Mouse (Mus musculus): ENCODE results near the gene Xpot.

Xpot gene

DNA sequence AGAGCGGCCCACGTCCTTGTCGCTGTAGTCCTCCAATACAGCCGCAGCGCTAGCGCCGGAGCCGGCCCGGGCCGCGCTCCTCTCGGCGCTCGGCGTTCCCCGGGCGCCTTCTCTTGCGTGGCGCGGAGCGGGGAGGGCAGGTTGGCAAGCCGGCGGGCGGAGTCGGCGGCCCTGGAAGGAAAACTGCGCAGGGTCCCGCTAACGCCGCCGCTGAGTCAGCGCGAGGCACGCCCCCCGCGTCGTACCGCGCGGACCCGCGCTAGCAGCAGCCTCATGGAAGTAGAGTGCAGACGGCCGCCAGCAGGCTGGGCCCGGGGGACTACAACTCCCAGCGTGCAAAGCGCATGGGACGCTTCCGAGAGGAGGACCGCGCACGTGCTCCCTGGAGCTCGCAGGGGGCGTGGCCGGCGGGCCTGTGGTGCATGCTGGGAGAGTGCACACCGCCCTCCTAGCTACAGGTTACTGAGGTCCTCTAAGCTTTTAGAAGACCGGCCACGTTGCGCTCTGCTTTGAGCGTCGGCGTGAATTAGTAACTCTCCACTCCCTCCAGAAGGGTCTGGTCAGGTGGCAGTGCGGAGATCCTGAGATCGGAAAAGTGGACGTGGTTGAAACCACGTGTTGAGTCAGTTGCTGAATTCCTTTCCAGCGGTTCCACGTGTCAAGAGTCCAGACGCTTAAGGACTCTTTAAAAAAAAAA is at the start of gene Xpot:
Xpot (minus strand) TSS at position 147 of the 697 bp plus-strand sequence.
- DNase-seq (ENCODE audit: low read depth, low spot score) = peak; percentile 97

DNA sequence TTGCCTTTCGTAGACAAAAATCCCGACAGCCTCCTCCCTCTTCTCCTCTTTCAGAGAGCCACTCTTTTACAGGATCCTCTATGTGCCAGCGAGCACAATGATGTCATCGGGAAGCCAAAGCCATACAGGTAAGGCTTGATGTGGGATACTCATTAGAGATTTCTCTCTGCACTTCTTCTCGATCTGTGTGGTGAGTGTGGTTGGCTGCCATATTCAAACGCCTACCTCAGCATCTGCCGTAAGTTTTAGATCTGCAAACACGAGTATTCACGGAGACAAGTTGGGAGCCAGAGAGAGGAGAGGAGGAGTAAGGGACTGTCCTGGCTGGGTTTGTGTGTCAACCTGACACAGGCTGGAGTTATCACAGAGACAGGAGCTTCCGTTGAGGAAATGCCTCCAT is 43.0 kb upstream of the Xpot start:
- DNase-seq (ENCODE audit: low read depth, low spot score) = no peak

DNA sequence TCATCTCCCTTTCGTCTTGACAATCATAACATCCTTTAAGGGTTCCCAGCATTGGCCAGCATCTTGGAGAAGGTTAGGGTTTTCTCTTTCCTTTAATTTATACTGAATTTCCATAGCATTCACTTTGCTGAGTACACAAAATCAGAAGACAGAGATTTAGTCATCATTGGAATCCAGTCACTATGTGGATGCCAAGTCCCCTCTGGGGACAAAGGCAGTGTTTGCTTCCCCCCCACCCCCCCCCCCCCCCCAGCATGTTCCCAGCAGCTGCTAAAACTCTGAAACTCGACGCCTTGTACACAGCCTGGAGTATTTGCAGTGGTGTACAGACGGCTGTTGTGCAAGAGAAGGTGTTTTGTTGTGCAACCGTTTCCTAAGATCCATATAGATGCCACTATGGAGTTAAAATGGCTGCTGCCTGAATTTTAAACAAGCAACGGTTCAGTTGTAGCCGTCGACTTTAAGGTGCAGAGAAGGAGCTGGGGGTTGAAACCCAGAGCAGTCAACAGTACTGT is 39.6 kb upstream of the Xpot start:
- no peak for DNase-seq (ENCODE audit: low read depth, low spot score)

DNA sequence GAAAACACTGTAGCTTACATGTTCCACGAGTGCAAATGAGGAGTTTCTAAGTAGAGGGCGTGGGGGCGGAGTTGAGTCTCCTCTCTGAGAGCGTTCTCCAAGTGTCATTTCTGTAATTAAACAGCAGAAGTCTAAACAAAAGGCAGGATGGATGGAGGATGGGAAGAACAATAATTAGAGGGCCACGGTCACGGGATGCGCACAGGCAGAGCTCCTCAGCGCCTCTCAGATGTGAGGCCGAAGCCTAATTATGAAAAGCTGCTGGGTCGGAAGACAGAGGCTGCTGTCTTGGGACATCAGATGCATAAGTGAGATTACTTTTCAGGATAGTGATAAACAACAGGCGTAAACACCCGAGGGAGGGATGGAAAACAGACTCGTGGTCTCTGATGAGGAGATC is 37.5 kb upstream of the Xpot start:
- no peak for DNase-seq (ENCODE audit: low read depth, low spot score)

DNA sequence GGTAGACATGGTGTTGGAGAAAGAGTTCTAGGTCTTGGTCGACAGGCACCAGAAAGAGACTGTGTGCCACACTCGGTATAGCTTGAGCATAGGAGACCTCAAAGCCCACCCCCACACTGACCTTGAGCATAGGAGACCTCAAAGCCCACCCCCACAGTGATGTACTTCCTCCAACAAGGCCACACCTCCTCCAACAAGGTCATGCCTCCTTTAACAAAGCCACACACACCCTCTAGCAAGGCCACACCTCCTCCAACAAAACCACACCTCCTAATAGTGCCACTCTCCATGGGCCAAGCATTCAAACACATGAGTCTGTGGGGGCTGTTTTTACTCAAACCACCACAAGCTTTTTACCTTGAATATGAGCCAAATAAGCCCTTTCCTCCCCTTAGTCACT is 36.6 kb upstream of the Xpot start:
- no peak for DNase-seq (ENCODE audit: low read depth, low spot score)

DNA sequence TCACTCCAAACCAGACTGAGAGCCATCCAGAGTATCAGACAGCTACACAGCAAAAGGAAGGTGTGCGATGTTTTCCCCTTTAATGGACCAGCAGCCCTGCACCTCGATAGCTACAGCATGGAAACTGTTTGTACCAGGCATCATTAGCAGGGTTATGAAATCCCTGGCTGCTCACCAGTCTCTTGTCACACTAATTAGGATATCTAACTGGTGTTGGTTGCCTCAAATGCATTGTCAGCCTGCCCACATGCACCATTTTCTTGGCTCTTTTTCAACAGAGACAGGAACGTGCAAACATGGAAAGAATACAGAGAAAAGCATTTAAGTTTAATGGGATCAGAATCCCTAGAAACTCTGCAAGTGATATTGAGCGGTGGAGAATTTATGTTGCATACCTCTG is 29.8 kb upstream of the Xpot start:
- DNase-seq (ENCODE audit: low read depth, low spot score) = no peak

DNA sequence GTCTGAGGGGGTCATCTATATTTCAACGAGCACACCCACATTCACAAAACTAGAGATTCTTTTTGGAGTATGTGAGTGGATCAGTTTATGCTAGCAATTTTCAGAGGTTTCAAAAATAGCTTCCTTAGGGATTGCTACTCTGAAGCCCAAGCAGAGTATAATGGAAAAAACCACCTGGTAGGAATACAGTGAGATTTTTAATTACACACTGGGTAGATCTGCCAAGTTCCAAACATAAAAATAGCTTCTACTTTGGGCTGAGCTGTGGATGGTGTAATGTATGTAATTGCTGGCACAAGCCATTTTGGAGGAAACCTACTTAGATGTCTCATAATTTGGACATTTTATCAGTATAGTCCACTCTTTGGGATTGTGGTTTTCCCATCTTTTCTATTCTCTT is 26.9 kb upstream of the Xpot start:
- no peak for DNase-seq (ENCODE audit: low read depth, low spot score)

DNA sequence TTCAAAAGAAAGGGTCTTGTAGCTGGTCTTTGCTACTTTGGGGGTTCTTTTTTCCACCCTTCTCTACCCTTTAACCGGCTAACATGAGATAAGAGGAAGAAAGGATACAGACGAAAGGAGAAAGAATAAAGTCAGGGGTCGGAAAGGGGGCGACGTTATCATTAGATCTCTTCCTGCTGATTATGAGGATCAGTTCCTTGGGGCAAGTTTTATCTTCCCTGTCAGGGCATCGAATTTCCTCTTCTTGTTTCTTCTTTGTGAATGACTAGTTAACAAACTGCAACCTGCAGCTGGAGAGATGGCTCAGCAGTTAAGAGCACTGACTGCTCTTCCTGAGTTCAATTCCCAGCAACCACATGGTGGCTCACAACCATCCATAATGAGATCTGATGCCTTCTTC is 20.2 kb upstream of the Xpot start:
- DNase-seq (ENCODE audit: low read depth, low spot score) = no peak

DNA sequence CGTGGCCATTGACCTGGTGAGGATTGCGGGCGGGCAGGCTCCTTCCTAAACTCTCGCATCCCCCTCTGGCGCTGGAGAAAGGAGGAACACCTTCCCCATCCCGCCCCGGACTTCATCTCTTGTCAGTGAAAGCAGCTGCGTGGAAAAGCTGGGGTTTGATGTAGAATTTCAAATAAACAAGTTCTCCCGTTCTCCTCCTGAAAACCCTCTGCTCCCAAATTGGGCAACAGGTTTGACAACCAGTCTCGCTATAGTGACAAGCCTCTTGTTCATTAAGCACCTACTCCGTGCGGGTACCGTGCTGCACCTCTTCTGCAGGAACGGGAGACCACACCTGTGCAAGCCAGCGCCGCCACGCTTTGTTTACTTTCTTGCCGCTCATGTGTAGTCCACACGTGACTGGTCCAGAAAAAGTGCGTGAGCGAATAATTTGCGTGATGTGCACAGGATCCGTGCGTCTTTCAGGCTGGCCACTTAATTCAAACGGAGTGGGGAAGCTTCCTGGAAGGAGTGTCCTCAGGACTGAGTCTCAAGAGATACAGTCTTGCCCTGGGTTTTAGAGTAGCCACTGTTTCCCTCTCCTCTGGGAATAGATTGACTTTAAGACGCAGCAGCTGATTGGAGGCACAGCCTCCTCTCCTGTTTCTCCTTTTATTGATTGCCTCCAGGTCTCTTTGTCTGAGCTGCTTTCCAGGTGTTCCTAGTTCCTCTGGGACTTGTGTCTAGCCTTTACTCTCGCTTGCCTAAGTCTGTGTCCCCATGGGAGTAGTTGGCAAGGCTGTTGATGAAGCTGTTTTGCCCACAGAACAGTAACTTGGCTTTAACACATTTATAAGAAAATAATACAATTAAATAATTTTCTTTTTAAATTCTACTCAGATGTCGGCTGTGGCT is 16.2 kb upstream of the Xpot start:
- peak; percentile 50 for DNase-seq (ENCODE audit: low read depth, low spot score)

DNA sequence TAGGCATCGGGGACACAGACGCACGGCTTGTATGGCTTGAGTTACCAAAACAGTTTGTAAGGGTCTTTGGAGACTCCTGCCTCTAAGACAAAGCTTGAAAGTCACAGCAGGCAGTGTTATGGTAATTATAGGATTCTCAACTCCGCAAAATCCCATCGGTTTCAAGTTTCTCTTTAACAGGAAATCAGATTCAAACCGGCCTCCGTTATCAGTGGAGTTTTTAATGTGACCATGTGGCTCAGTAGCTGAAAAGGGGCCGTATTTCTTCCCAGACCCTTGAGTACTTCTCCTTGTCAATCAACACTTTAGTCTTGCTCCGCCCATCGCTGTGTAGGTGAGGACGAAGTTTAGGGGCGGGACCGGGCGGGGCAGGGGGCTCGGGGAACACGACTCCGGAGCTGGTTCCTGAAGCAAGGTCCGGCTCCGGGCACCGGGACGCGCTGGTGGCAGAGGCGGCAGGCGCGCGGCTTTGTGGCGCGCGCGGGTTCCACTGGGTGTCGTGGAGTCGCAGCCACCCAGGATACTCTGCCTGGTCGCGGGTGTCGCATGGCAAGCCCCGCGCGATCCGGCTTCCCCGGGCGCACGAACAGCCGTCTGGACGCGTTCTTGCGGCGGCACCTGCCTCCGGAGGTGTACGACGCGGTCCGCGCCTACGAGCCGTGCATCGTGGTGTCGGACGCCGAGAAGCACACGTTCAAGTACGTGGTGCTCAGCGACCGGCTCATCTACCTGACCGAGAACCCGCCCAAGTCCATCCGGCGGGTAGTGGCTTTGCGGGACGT is 15.3 kb upstream of the Xpot start, which contains the start of gene D930020B18Rik:
D930020B18Rik (plus strand) TSS at position 317 of the 782 bp plus-strand sequence.
- peak; percentile 57 for DNase-seq (ENCODE audit: low read depth, low spot score)

DNA sequence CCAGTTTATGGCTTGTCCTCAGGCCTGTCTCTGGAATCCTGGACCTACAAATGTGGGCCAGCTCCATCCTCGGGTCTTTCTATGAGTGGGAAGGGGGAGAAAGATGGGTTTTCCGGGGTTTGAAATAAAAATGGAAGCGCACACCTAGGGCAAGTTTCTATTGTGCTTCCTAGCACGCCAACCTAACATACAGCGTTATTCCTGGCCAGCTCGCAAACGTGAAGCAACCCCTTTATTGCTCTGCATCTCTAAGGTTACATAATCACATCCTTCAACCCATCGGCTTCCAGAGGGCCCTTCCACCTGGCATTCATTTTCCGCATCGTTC is 14.8 kb upstream of the Xpot start:
- peak; percentile 50 for DNase-seq (ENCODE audit: low read depth, low spot score)

DNA sequence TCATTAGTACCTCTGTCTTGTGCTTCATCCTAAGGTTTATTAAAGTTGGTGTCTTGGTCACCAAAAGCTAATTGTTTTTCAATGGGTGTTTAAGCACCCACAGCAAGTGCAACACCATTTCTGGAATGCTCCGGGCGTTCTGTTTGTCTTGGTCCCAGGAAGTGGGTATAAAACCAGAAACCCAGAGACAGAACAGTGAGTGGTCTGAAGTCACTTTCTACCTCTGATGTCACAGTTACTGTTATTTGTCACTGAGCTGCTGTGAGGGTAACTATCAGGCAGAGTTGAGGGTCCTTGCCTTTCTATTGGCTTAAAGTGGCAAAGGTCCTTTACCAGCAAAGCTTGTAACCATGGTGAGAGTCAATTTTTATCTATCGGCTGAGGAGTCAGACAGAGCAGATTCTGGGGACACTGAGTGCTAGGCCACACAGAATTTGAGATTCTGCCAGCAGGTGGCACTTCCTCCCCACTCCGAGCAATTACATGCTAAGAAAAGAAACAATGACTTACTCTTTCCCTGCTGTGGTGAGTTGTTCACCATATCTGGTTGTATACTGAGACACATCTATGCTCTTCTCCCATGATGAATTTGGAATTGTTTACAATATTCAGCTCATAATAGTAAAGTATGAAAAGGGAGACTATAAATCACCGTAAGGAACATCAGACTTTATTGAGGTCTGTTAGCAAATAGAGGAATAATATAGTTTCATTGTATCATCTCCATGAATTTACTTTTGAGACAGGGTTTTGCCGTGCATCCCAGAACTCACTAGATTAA is 14.2 kb upstream of the Xpot start:
- peak; percentile 61 for DNase-seq (ENCODE audit: low read depth, low spot score)

DNA sequence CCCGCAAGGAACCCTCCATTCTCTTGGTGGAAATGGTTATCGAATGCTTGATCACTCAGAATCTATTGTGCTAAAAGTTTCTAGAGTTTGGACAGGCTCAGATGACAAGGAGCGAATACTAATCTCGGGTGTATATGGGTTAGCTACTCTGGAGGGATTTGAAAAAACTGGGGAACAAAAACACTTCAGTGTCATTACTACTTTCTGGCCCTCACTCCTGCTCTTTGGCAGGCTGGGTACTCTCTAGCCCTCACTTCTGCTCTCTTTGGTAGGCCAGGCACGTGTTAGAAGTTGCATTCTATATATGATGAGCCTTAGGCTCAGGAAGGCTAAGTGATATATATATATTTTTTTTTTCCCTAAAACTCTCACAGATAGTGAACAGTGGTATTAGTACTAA is 13.4 kb upstream of the Xpot start:
- no peak for DNase-seq (ENCODE audit: low read depth, low spot score)

DNA sequence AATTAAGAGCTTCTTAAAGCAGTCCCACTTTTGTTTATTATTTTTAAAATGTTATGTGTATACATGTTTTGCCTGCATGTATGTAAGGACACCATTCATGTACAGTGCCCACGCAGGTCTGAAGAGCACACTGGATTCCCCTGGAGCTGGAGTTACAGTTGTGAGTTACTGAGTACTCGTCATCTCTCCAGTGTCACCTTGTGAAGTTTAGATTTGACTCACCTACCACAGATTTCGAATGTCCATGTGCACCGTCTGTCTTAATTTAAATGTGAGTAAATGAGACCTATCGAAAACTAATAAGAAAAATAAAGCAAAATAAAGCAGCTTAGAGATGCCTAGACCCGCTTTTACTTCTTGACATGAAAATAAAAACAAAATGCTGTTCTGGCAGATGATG is 10.1 kb upstream of the Xpot start:
- DNase-seq (ENCODE audit: low read depth, low spot score) = no peak

DNA sequence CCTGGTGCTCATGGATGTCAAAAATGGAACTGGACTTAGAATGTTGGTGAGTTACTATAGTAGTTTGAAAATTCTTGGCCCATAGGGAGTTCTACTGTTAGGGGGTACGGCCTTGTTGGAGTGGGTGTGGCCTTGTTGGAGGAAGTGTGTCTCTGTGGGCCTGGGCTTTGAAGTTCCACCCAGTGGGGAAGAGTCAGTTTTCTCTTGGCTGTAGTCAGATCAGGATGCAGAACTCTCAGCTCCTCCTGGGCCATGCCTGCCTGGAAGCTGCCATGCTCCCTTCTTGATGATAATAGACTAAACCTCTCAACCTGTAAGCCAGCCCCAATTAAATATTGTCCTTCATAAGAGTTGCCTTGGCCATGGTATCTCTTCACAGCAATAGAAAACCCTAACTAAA is 8.0 kb upstream of the Xpot start:
- no peak for DNase-seq (ENCODE audit: low read depth, low spot score)

DNA sequence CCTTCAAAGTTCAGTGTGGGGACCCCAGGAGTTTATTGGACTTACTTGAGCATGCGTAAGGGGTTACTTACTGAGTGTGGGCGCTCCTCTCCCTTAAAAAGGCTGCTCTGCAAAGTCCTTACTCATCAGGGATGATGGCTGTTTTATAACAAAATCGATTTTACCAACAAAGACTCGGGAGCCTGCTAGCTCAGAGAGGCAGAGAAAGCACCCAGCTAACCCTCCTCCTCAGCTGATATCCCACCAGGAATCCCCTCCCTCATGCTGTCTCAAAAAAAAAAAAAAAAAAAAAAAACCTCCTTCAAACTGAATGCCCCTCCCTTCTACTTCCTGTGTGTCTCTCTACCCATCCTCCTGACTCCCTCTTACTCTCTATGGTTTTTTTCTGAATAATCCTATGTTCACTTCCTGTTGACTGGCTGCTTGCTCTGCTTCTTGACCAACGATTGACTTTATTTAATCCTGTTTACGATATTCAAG is 2.5 kb upstream of the Xpot start:
- no peak for DNase-seq (ENCODE audit: low read depth, low spot score)

DNA sequence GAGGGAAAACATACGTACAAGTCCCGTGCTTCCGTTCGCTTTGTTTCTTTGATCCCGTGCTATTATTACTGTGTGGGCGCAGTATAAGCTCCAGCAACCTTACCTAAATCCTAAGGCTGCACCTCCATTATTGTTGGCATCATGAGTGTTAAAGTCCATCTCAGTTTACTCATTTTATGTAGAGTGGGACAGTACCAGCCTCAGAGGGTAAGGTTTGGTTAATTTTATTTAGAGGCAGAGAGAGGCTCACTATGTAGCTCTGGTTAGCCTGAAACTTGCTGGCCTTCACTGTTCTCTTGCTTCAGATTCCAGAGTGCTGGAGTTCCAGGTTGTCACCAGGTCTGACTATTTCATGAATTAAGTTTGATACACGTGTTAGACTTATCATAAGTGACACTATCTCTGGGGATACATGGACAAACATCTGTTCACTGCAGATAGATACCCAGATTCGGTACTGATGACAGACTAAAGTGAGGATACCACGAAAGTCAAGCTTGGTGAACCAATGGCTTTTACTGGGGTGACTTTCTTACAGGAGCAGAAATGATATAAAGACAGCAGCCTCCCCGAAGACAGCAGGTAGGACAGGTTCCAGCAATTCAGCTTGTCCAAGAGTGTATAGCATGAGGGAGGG is 1.2 kb upstream of the Xpot start:
- DNase-seq (ENCODE audit: low read depth, low spot score) = no peak

DNA sequence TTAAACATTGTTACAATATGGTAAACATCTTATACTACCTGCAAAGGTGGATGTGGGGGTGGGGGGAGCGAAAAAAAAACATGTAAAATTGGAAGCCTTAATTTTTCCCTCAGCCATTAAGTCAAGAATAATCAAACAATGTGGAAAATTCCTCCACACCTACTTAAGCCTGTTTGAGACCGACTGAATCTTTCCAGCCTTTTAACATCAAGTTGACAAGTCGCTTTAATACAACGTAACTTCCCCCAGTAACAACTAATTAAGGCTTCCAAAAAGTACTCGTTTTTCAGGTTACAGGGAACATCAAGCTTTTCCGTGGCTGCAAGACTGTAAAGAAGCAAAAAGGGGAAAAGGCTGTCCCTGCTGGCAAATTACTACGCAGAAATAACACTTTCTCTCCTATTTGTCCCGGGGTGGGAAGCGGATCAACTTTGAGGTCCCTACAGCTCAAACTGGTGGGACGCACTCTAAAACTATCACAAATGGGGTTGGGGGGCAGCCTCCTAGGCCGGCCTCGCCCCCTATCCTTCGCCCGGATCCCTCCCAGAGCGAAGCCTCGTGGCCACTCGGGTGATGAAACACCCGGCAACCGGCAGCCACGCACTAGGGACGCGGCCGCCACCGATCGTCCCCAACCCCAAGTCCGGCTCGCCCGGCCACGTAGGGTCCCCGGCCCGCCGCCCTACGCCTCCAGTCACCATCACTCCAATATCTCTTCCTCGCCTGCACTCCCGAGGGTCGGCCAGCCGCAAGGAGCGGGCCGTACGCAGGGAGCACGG is 536 bp downstream of the Xpot start:
- peak; percentile 28 for DNase-seq (ENCODE audit: low read depth, low spot score)

DNA sequence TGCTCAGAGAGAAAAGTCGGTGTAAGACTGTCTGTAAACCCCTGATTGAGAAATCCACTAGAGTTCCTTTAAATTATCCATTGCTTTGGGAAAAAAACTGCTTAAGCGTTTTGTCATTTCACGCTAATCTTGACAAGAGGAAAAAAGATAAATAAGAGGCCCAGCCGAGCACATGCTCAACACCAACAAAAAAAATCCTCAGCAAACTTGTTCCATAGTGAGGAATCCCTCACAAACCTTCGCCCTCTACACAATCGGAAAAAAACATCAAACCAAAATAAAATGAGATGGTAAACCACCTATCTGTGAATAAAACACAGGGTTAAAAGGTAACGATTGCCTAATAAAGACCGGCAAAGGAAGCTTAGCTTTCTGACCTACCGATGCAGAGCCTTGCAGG is 1.1 kb downstream of the Xpot start:
- DNase-seq (ENCODE audit: low read depth, low spot score) = no peak

DNA sequence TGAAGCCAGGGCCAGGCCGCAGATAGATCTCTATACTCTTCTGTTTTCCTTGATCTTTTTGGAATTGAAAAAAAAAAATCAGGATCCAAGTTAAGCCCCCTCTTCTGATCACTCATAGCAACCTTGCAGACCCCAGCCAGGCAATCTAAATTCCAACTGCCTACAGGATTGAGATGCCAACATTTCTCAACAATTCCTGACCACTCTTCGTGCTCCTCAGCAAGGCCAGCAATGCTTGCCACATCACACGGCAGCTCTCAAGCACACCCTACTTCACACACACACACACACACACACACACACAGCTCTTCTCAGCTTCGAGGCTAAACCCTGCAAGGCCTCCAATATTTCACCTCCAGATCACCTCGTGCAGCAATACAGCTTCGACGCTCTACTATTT is 2.5 kb downstream of the Xpot start:
- DNase-seq (ENCODE audit: low read depth, low spot score) = no peak
